9 mouse cellular contexts compared by ENCODE assay signal in genomic region chr4:46544313-46544712, GRCm38 (mm10). TPM values are rescaled to one million over a fixed set of nuclear protein-coding genes. Genes with fewer than 3 reads are reported as not detected.
DNase-seq lines count a peak whose midpoint lies in the region; ATAC-seq lines count a peak whose summit lies in the region.
"Had no signal": no experiment of that assay in that cellular context is flagged by ENCODE, and none has a peak within 500 bp of the region (broad histone marks: within the 10 kb centered on the region; RNA-seq: fewer than 3 reads in every experiment).

No protein-coding gene starts in this region.

- no peaks in the 10 kb centered on the region for H3K27me3 ChIP-seq in forebrain, embryonic 11.5 days (ENCODE audit: control insufficient read depth, insufficient read depth, low read length)

- H3K36me3 ChIP-seq in forebrain, embryonic 11.5 days (ENCODE audit: control insufficient read depth, insufficient read depth, low read length) = no peaks in the 10 kb centered on the region
- H3K36me3 ChIP-seq: embryonic facial prominence, embryonic 12.5 days had no signal

- no peak overlapping the region for H3K4me2 ChIP-seq in forebrain, embryonic 11.5 days (ENCODE audit: low read depth, low read length, severe bottlenecking)
- H3K4me2 ChIP-seq: embryonic facial prominence, embryonic 12.5 days had no signal

- H3K4me1 ChIP-seq in forebrain, embryonic 11.5 days (replicated peaks; ENCODE audit: control insufficient read depth, insufficient read depth, low read length) = no peaks in the 10 kb centered on the region; the same call in 1 of the 2 replicates

- no peak overlapping the region for H3K27ac ChIP-seq in forebrain, embryonic 11.5 days (ENCODE audit: low read depth, low read length)
- H3K27ac ChIP-seq: embryonic facial prominence, embryonic 12.5 days had no signal

- no peak overlapping the region for H3K4me3 ChIP-seq in forebrain, embryonic 11.5 days (ENCODE audit: low read depth, low read length)
- H3K4me3 ChIP-seq: embryonic facial prominence, embryonic 12.5 days had no signal

- no peaks in the 10 kb centered on the region for H3K9me3 ChIP-seq in forebrain, embryonic 11.5 days (ENCODE audit: control insufficient read depth, low read length)
- H3K9me3 ChIP-seq: embryonic facial prominence, embryonic 12.5 days had no signal

- peak; percentile 40 to 49 for DNase-seq in kidney, postnatal 4 days
- DNase-seq in kidney, adult 18-20 months = no peak
- DNase-seq in R1 (ENCODE audit: low read depth, low spot score) = peak; percentile 66
- DNase-seq in forebrain, embryonic 11.5 days (ENCODE audit: low spot score) = no peak
- no peak for DNase-seq in heart, adult 11 months
- no peak for DNase-seq in left cerebral cortex, postnatal 10 days (ENCODE audit: extremely low spot score in 1 of 2, low spot score in 2 of 2)

- intact Hi-C loops in left cerebral cortex, postnatal 10 days (cut with DNase I) = no loop called here

- no peak overlapping the region for H3K9ac ChIP-seq in forebrain, embryonic 11.5 days (ENCODE audit: low read length)
- H3K9ac ChIP-seq: embryonic facial prominence, embryonic 12.5 days had no signal

- WGBS in forebrain, embryonic 11.5 days = 45% methylated on average over 1 of the region's 1 CpGs

- peak; percentile 73 for ATAC-seq in CD4-positive, CD25-positive, alpha-beta regulatory T cell, adult 4 months
- peak; percentile 82 for ATAC-seq in megakaryocyte, adult 5-6 weeks (ENCODE audit: poor library complexity, severe bottlenecking)
- no peak for ATAC-seq in forebrain, embryonic 11.5 days (replicated peaks; ENCODE audit: low FRiP score)

RNA-seq across cellular contexts. Expression of gene Trim14, which starts 8.4 kb away (rescaled TPM):
- 10 to 100 TPM; 33.2 to 35.8 TPM for polyA plus RNA-seq in CD4-positive, CD25-positive, alpha-beta regulatory T cell, adult 4 months (2017; shearing (Covaris generic))
- total RNA-seq in megakaryocyte, adult 5-6 weeks (2015) = 9.7 and 13.3 TPM in 2 replicates
- 26.8 and 42.5 TPM in 2 replicates for total RNA-seq in megakaryocyte, adult 5-6 weeks (2017)
- 0.98 and 2.0 TPM in 2 replicates for polyA plus RNA-seq in forebrain, embryonic 11.5 days (2014; fragmentation: Nextera tagmentation; extraction: Ambion mirVana)
- total RNA-seq in left cerebral cortex, postnatal 10 days (2021) = 1 to 10 TPM; 1.2 to 1.4 TPM

RNA-seq across cellular contexts. Expression of gene Nans, which starts 55.3 kb away (rescaled TPM):
- 10 to 100 TPM; 67.1 to 69.6 TPM for polyA plus RNA-seq in CD4-positive, CD25-positive, alpha-beta regulatory T cell, adult 4 months (2017; shearing (Covaris generic))
- 39.9 and 45.3 TPM in 2 replicates for total RNA-seq in megakaryocyte, adult 5-6 weeks (2015)
- total RNA-seq in megakaryocyte, adult 5-6 weeks (2017) = 52.9 and 53.9 TPM in 2 replicates
- polyA plus RNA-seq in forebrain, embryonic 11.5 days (2014; fragmentation: Nextera tagmentation; extraction: Ambion mirVana) = 63.8 and 70.8 TPM in 2 replicates
- total RNA-seq in left cerebral cortex, postnatal 10 days (2021) = 10 to 100 TPM; 30.7 to 35.0 TPM

RNA-seq across cellular contexts. Expression of gene Coro2a, which starts 57.7 kb away (rescaled TPM):
- polyA plus RNA-seq in CD4-positive, CD25-positive, alpha-beta regulatory T cell, adult 4 months (2017; shearing (Covaris generic)) = 100 to 1,000 TPM; 104 to 110 TPM
- total RNA-seq in megakaryocyte, adult 5-6 weeks (2015) = 54.8 and 55.6 TPM in 2 replicates
- 31.4 and 31.9 TPM in 2 replicates for total RNA-seq in megakaryocyte, adult 5-6 weeks (2017)
- polyA plus RNA-seq in forebrain, embryonic 11.5 days (2014; fragmentation: Nextera tagmentation; extraction: Ambion mirVana) = 2.5 and 2.8 TPM in 2 replicates
- total RNA-seq in left cerebral cortex, postnatal 10 days (2021) = 10 to 100 TPM; 38.7 to 43.3 TPM

Comparison
In these comparisons a context has a peak if more than half of its experiments do, and no peak if none do; other contexts are left out.
1. DNase-seq: peak in kidney, postnatal 4 days (2 of 2) and R1 (single experiment); none in kidney, adult 18-20 months (single experiment), forebrain, embryonic 11.5 days (single experiment), heart, adult 11 months (single experiment) and left cerebral cortex, postnatal 10 days (0 of 2).
2. RNA of gene Trim14, which starts 8.4 kb away (total RNA-seq): 9.7 to 42.5 TPM in megakaryocyte, adult 5-6 weeks; 1.2 to 1.4 TPM in left cerebral cortex, postnatal 10 days; every median in the first group is over 4 times any median in the second.